Mouse (Mus musculus) small intestine, adult 2 months (tissue): Measurements from ENCODE around the gene Ctnnal1. TPM values are rescaled to one million over a fixed set of nuclear protein-coding genes. Genes with fewer than 3 reads are reported as not detected.
A peak's percentile ranks its signal among the peaks of the same experiment; 100 is the strongest.

Experiments used
- H3K27ac ChIP-seq: fragments of 200-500 bp; 2 replicates; pipeline ENCODE4 v1.5.1; 2012; ENCODE audit warnings: low read depth, low read length, control low read depth, inconsistent platforms; ENCODE audit not compliant: insufficient read depth
- H3K27me3 ChIP-seq: fragments of 200-500 bp; 2 replicates; pipeline ENCODE4 v1.6.1; 2012; ENCODE audit warnings: mild to moderate bottlenecking, moderate library complexity, low read length, inconsistent platforms; ENCODE audit not compliant: control insufficient read depth, insufficient read depth
- H3K36me3 ChIP-seq: fragments of 200-500 bp; 2 replicates; pipeline ENCODE4 v1.6.1; 2012; ENCODE audit warnings: mild to moderate bottlenecking, low read length, control low read depth, inconsistent platforms; ENCODE audit not compliant: control insufficient read depth, insufficient read depth
- H3K4me1 ChIP-seq: fragments of 200-500 bp; 2 replicates; pipeline ENCODE4 v1.6.1; 2012; ENCODE audit warnings: low read length, inconsistent platforms, mixed read lengths; ENCODE audit not compliant: control insufficient read depth, insufficient read depth, insufficient read length
- H3K4me3 ChIP-seq: fragments of 200-500 bp; 2 replicates; pipeline ENCODE4 v1.5.1; 2012; ENCODE audit warnings: low read depth, mild to moderate bottlenecking, control low read depth, inconsistent platforms, low read length, moderate library complexity
- CTCF ChIP-seq: fragments of 200-500 bp; IDR thresholded peaks from 2 replicates; pipeline ENCODE4 v1.5.1; 2012; ENCODE audit warnings: low read depth, mild to moderate bottlenecking, control low read depth, inconsistent platforms, low read length, moderate library complexity, mixed read lengths; ENCODE audit not compliant: insufficient replicate concordance, insufficient read length; ENCODE audit errors: extremely low read depth
- POLR2A ChIP-seq: fragments of 200-500 bp; IDR thresholded peaks from 2 replicates; pipeline ENCODE4 v1.6.1; 2012; ENCODE audit warnings: low read depth, mild to moderate bottlenecking, control low read depth, inconsistent platforms, low read length, moderate library complexity
- WGBS: fragments of 180-500 bp; shearing (Covaris S2); methylation state at CpG from one replicate; pipeline ENCODE4 v1.1.7; 2018; 5-methylcytosine and 5-hydroxymethylcytosine counted together
- polyA plus RNA-seq: library from polyadenylated mRNA; depleted of rRNA; stranded (reverse); fragments of >200 nt; gene quantifications from 2 replicates; pipeline ENCODE4 v1.2.3, GENCODE M21; 2012

Gene Ctnnal1
- polyA plus RNA-seq, 1 experiment, result 1.3 TPM

DNA sequence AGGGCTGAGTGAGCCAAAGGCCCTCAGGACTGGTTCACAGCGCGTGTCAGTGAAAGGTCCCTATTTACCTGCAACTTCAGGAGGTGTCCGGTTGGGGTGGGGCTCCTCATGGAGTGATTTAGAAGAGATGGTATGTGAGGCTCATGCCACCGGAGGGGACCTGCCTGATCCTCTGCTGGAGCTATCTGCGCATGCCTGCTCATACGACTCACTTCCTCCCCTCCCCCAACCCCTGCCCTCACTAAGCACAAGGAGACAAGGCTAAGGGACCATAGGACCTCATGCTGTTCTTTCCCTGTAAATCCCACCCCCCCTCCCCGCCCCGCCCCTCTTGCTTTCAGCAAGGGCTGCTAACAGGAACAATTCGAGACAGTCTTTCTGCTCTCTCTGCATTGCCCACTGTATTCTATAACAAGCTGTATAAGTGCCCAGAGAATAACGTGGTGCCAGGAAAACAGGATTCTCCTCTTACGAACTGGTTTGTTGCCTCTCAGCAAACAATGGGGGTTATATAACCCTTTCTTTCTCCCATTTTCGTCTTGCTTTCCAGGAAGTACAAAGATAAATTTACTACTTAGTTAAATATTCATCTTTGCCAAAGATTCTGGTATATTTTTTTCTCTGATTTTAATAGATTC, 19.0 kb downstream of the Ctnnal1 start:
- H3K27me3 ChIP-seq, result no peaks in the 10 kb centered on the region
- H3K27ac ChIP-seq, result no peak overlapping the region
- H3K36me3 ChIP-seq, result 0 out of 2 replicates have a peak, but pooled peaks cover 3% of the 10 kb centered on the region
- WGBS, result 61% methylated on average over 12 of the region's 12 CpGs
- no peak for TF ChIP-seq POLR2A
- TF ChIP-seq CTCF, result no peak
- no peak overlapping the region for H3K4me3 ChIP-seq
- H3K4me1 ChIP-seq, result no peaks in the 10 kb centered on the region

DNA sequence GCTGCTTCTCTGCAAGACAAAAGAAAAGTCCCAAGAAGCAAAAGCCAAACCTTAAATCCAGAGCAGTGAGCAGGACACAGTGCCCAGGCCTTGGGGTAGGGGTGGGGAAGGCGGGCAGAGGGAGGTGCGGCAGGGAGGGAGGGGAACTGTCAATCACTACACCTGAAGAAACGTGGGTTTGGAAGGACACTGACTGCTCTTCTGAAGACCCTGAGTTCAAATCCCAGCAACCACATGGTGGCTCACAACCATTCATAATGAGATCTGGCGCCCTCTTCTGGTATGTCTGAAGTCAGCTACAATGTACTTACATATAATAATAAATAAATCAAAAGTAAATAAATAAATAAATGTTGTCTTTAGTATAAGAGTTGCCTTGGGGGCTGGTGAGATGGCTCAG, 20.1 kb downstream of the Ctnnal1 start:
- 0 out of 2 replicates have a peak, but pooled peaks cover 5% of the 10 kb centered on the region for H3K4me1 ChIP-seq
- WGBS, result 92% methylated on average over 4 of the region's 4 CpGs
- H3K4me3 ChIP-seq, result no peak overlapping the region
- TF ChIP-seq POLR2A, result no peak
- no peak for TF ChIP-seq CTCF
- no peak overlapping the region for H3K27ac ChIP-seq
- H3K27me3 ChIP-seq, result no peaks in the 10 kb centered on the region
- H3K36me3 ChIP-seq, result 0 out of 2 replicates have a peak, but pooled peaks cover 3% of the 10 kb centered on the region

DNA sequence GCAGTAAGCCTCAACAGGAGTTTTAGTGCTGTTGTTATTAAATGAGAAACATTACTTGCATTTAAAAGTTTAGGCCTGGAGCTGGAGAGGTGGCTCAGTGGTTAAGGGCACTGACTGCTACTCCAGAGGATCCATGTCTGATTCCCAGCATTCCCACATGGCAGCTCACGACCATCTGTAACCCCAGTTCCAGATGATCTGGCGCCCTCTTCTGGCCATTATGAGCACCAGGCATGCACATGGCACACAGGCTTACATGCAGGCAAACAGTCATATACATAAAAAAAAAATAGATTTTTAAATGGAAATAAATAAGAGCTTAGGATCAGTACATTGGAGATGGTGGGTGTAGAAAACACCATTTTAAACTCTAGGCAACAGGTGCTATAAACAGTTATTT, 21.0 kb downstream of the Ctnnal1 start:
- H3K4me1 ChIP-seq, result 0 out of 2 replicates have a peak, but pooled peaks cover 5% of the 10 kb centered on the region
- TF ChIP-seq CTCF, result peak; percentile 25; the same call in 1 of the 2 replicates
- TF ChIP-seq POLR2A, result no peak
- no peak overlapping the region for H3K4me3 ChIP-seq
- H3K27me3 ChIP-seq, result no peaks in the 10 kb centered on the region
- H3K36me3 ChIP-seq, result 0 out of 2 replicates have a peak, but pooled peaks cover 3% of the 10 kb centered on the region
- H3K27ac ChIP-seq, result no peak overlapping the region
- 91% methylated on average over 2 of the region's 2 CpGs for WGBS

DNA sequence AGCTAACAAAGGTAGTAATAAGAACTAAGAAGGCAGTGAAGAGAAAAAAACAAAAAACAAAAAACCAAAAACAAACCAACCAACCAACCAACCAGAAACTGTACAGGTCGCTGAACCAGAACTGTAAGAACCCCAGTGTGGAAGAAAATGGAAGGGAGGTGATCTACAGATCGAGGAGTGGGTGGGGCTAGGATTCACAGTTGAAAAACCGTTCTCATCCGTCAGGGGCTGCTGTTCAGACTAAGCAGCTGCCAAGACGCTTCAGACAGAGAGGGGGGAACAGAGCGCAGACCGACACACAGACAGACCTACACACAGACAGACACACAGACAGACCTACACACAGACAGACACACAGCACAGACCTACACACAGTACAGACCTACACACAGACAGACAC, 22.5 kb downstream of the Ctnnal1 start:
- Histone ChIP-seq H3K27ac (no peak overlapping the region), H3K27me3 (no peaks in the 10 kb centered on the region), H3K36me3 (peaks cover 4% of the 10 kb centered on the region; the same call in 1 of the 2 replicates), H3K4me1 (0 out of 2 replicates have a peak, but pooled peaks cover 5% of the 10 kb centered on the region), H3K4me3 (no peak overlapping the region)
- WGBS, result 79% methylated on average over 7 of the region's 7 CpGs
- no peak for TF ChIP-seq CTCF
- TF ChIP-seq POLR2A, result no peak

DNA sequence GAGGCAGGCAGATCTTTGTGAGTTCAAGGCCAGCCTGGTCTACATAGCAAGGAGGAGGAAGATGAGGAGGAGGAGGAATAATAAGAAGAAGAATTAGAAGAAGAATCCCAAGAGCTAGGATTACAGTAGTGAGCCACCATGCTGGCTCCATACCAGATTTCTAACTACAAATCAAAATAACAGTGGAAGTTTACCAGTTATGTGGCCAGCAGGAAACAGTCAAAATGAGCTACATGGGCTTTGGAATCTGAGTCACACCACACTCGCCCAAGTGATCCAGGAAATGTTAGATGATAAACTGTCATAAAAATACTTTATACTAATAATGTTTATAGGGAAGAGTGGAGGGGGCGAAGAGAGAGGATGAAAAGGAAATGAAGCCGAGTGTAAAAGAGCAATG, 24.7 kb downstream of the Ctnnal1 start:
- TF ChIP-seq POLR2A, result no peak
- TF ChIP-seq CTCF, result no peak
- no peak overlapping the region for H3K4me3 ChIP-seq
- H3K4me1 ChIP-seq, result 0 out of 2 replicates have a peak, but pooled peaks cover 5% of the 10 kb centered on the region
- H3K36me3 ChIP-seq, result peaks cover 4% of the 10 kb centered on the region; the same call in 1 of the 2 replicates
- 19% methylated on average over 3 of the region's 3 CpGs for WGBS
- H3K27ac ChIP-seq, result peak overlapping the region; percentile 47; the same call in 1 of the 2 replicates
- no peaks in the 10 kb centered on the region for H3K27me3 ChIP-seq

DNA sequence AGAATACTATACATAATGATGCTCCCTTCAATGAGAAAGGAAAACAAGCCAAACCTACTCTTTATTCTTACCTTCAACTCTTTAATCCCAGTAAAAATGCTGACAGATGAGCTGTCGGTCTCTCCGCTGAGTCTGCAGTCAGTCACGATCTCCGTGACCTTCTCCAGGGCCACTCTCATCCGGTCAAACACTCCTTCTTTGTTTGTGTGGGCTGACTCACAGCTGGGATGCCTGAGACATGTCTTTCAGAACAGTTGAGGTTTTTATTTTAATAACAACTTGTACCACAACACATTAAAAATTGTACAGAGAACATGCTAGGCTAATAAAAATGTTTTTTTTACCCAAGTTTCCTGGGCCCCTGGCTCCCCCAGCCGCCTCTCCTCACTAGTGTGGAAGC, 27.3 kb downstream of the Ctnnal1 start:
- 86% methylated on average over 6 of the region's 6 CpGs for WGBS
- no peak overlapping the region for H3K4me3 ChIP-seq
- TF ChIP-seq CTCF (no peak), POLR2A (no peak)
- no peaks in the 10 kb centered on the region for H3K27me3 ChIP-seq
- H3K4me1 ChIP-seq, result 0 out of 2 replicates have a peak, but pooled peaks cover 5% of the 10 kb centered on the region
- H3K36me3 ChIP-seq, result peaks cover 3% of the 10 kb centered on the region; the same call in 1 of the 2 replicates
- no peak overlapping the region for H3K27ac ChIP-seq

DNA sequence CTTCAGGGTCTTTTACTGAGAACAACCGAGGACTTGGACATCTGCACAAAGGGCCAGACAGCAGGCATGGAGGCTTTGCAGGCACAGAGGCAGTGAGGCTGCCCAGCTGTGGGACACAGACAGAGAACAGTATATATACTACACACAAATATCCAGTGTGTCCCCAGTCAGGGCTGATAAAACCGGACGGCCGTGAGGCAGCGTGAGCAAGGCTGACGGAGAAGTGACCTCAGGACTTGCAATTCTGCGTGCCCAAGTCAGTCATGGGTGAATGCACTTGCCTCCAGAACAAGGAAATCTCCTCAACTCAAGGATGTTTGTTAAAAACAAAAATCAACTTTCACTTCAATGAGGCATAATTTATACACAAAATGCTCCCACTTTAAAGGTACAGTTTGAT, 33.0 kb downstream of the Ctnnal1 start:
- TF ChIP-seq CTCF (no peak), POLR2A (no peak)
- WGBS, result 91% methylated on average over 7 of the region's 7 CpGs
- Histone ChIP-seq H3K36me3 (peaks cover 7% of the 10 kb centered on the region; the same call in 1 of the 2 replicates), H3K27ac (no peak overlapping the region), H3K4me3 (no peak overlapping the region), H3K4me1 (no peaks in the 10 kb centered on the region), H3K27me3 (no peaks in the 10 kb centered on the region)
